Mouse (Mus musculus): ENCODE data around the gene Ubac2. TPM values are rescaled to one million over a fixed set of nuclear protein-coding genes. Genes with fewer than 3 reads are reported as not detected.

Ubac2 gene
- polyA plus RNA-seq, 1 experiment from 2014 or later = 78.2 TPM

DNA sequence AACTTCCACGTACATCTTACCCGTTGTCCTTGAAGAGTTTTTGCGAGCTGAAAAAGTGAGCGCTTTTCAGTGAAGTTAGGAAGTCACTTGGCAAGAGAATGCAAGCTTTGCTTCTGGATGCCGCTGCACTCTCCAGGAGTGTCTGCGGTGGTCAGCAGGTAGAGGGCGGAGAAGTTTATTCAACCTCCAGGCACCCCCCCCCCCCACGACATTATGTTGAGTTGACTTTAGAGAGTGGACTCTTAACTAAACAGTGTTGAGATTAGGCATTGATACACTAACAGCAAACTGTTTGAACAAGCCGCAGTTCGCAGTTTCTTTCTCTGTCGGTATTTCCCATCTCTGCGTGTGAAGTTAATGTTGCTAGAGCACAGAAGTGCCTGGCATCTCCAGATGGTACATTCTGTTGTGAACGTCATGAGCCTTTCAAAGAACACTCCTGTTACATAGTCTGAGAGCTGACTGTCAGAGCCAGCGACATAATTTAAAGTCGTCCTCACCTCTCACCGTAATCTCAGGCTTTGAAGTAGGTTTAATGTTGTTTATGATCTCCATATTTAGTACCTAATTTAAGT lies 933 bp downstream of the Ubac2 start:
- Histone ChIP-seq H3K9me3 (ENCODE audit: control insufficient read depth, low read length) (no peaks in the 10 kb centered on the region), H3K4me3 (ENCODE audit: low read length) (peak overlapping the region; percentile 87), H3K4me1 (ENCODE audit: control insufficient read depth, insufficient read depth, low read length) (peaks cover 12% of the 10 kb centered on the region; the same call in 1 of the 2 replicates), H3K9ac (ENCODE audit: low read depth, low read length) (peak overlapping the region; percentile 86), H3K27ac (ENCODE audit: low read depth, low read length) (no peak overlapping the region), H3K36me3 (ENCODE audit: control insufficient read depth, insufficient read depth, low read length) (no peaks in the 10 kb centered on the region), H3K27me3 (ENCODE audit: control insufficient read depth, insufficient read depth, low read length) (no peaks in the 10 kb centered on the region), H3K4me2 (replicated peaks; ENCODE audit: low read depth, low read length) (peak overlapping the region; percentile 92)
- 16% methylated on average over 16 of the region's 16 CpGs for WGBS
- ATAC-seq (ENCODE audit: low FRiP score, low TSS enrichment) = no peak

DNA sequence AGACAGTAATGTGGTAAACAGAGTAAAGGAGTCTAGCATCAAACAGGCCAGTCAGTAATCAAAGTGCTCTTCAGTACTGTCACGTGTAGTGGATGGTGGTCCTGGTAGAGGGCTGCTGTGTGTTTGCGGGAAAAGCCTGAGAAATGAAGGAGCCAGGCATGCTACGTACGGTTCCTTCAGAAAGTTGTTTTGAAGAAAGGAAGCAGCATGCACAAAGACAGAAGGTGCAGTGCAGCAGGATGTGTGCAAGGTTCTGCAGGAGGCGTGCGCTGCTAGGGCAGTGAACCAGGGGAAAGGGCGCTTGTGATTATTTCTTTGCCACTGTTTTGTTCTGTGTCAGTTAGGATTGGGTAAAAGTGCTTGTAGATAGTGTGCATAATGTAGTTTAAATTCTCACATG lies 2.8 kb downstream of the Ubac2 start:
- Histone ChIP-seq H3K4me1 (ENCODE audit: control insufficient read depth, insufficient read depth, low read length) (peaks cover 12% of the 10 kb centered on the region; the same call in 1 of the 2 replicates), H3K27ac (ENCODE audit: low read depth, low read length) (no peak overlapping the region), H3K4me3 (ENCODE audit: low read length) (no peak overlapping the region), H3K9ac (ENCODE audit: low read depth, low read length) (no peak overlapping the region), H3K4me2 (replicated peaks; ENCODE audit: low read depth, low read length) (no peak overlapping the region), H3K27me3 (ENCODE audit: control insufficient read depth, insufficient read depth, low read length) (no peaks in the 10 kb centered on the region), H3K36me3 (ENCODE audit: control insufficient read depth, insufficient read depth, low read length) (no peaks in the 10 kb centered on the region), H3K9me3 (ENCODE audit: control insufficient read depth, low read length) (no peaks in the 10 kb centered on the region)
- 87% methylated on average over 7 of the region's 7 CpGs for WGBS
- no peak for ATAC-seq (ENCODE audit: low FRiP score, low TSS enrichment)

DNA sequence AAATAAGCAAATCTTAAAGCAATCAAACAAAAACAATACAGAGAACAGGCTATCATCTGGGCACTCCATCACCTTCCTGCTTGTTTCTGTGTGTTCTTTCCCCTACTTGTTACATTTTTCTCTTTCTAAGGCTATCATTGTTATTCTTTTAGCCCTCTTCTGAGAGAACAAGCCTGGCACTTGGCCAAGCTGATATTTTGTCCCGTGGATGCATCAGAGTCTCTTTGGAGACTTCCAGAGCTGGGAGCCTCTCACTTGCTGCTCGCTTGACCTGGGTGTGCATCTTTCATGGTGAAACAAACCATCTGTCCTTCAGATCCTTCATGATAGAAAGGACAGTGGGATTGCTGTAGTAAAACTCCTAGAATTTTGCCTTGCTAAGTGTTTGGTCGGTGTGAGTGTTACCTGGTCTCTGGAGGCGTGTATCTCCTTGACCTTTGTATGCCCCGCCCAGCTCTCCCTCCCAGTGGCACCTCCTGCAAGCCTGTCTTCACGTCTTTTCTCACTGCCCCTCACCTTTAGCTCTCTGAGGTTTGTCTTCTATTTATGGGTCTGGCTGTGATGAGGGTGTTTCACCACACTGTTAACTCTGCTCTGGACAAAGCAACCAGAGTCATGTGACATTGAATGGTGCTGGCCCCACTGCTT lies 5.9 kb downstream of the Ubac2 start:
- ATAC-seq (ENCODE audit: low FRiP score, low TSS enrichment) = no peak
- H3K27ac ChIP-seq (ENCODE audit: low read depth, low read length) = no peak overlapping the region
- WGBS = 46% methylated on average over 6 of the region's 6 CpGs
- no peaks in the 10 kb centered on the region for H3K36me3 ChIP-seq (ENCODE audit: control insufficient read depth, insufficient read depth, low read length)
- peaks cover 12% of the 10 kb centered on the region; the same call in 1 of the 2 replicates for H3K4me1 ChIP-seq (ENCODE audit: control insufficient read depth, insufficient read depth, low read length)
- no peak overlapping the region for H3K4me2 ChIP-seq (replicated peaks; ENCODE audit: low read depth, low read length)
- H3K4me3 ChIP-seq (ENCODE audit: low read length) = no peak overlapping the region
- H3K27me3 ChIP-seq (ENCODE audit: control insufficient read depth, insufficient read depth, low read length) = no peaks in the 10 kb centered on the region
- no peaks in the 10 kb centered on the region for H3K9me3 ChIP-seq (ENCODE audit: control insufficient read depth, low read length)
- H3K9ac ChIP-seq (ENCODE audit: low read depth, low read length) = no peak overlapping the region

DNA sequence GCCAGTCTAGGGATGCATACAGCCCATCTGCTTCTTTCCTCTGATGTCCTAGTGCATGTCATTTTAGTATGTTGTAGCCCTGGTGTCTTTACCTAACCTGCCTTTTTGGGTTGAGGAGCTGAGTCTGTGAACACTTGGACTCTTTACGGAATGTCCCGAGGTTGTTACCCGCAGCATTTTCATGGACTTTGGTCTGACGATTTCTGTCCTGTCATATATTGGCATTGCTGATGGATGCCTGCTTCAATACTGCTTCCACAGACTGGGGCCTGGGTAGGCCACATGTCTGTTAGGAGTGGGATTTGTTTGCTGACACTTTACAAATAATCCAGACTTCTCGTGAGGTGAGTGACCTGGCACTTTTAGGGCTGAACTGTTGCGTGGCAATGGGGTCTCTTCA lies 15.3 kb downstream of the Ubac2 start:
- H3K27me3 ChIP-seq (ENCODE audit: control insufficient read depth, insufficient read depth, low read length) = no peaks in the 10 kb centered on the region
- WGBS = 86% methylated on average over 6 of the region's 6 CpGs
- H3K9me3 ChIP-seq (ENCODE audit: control insufficient read depth, low read length) = no peaks in the 10 kb centered on the region
- ATAC-seq (ENCODE audit: low FRiP score, low TSS enrichment) = no peak
- H3K9ac ChIP-seq (ENCODE audit: low read depth, low read length) = no peak overlapping the region
- peaks cover 6% of the 10 kb centered on the region; the same call in 1 of the 2 replicates for H3K36me3 ChIP-seq (ENCODE audit: control insufficient read depth, insufficient read depth, low read length)
- H3K27ac ChIP-seq (ENCODE audit: low read depth, low read length) = no peak overlapping the region
- no peak overlapping the region for H3K4me3 ChIP-seq (ENCODE audit: low read length)
- H3K4me1 ChIP-seq (ENCODE audit: control insufficient read depth, insufficient read depth, low read length) = no peaks in the 10 kb centered on the region
- no peak overlapping the region for H3K4me2 ChIP-seq (replicated peaks; ENCODE audit: low read depth, low read length)

DNA sequence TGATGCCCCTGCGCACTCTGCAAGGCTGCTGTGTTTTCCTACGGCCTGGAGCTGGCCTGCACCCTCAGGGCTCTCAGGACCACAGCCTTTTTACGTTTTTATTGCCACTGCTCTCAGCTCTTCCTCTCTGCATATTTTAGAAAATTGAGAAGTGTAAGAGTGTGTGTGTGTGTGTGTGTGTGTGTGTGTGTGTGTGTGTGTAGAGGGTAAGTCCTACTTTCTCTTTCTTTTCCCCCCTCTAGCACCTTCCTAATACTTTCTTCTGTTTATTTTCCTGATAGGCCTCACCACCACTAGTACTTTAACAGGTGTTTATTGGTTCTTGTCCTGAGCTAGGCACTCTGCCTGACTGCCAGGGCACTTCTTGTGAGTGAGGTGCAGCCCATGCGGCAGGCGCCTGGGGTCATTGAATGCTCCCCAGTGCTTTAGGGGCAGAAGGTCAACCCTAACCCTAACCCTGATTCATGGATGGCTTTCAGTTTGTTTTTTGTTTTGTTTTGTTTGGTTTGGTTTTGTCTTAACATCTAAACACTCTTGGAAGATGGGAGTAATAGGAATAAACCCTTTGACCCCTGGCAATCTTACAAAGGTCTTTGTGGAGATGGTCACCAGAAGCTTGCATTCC lies 16.2 kb downstream of the Ubac2 start:
- H3K36me3 ChIP-seq (ENCODE audit: control insufficient read depth, insufficient read depth, low read length) = peaks cover 6% of the 10 kb centered on the region; the same call in 1 of the 2 replicates
- no peaks in the 10 kb centered on the region for H3K27me3 ChIP-seq (ENCODE audit: control insufficient read depth, insufficient read depth, low read length)
- H3K9ac ChIP-seq (ENCODE audit: low read depth, low read length) = no peak overlapping the region
- H3K4me2 ChIP-seq (replicated peaks; ENCODE audit: low read depth, low read length) = no peak overlapping the region
- H3K27ac ChIP-seq (ENCODE audit: low read depth, low read length) = no peak overlapping the region
- no peaks in the 10 kb centered on the region for H3K9me3 ChIP-seq (ENCODE audit: control insufficient read depth, low read length)
- ATAC-seq (ENCODE audit: low FRiP score, low TSS enrichment) = no peak
- no peaks in the 10 kb centered on the region for H3K4me1 ChIP-seq (ENCODE audit: control insufficient read depth, insufficient read depth, low read length)
- WGBS = 61% methylated on average over 5 of the region's 5 CpGs
- no peak overlapping the region for H3K4me3 ChIP-seq (ENCODE audit: low read length)

DNA sequence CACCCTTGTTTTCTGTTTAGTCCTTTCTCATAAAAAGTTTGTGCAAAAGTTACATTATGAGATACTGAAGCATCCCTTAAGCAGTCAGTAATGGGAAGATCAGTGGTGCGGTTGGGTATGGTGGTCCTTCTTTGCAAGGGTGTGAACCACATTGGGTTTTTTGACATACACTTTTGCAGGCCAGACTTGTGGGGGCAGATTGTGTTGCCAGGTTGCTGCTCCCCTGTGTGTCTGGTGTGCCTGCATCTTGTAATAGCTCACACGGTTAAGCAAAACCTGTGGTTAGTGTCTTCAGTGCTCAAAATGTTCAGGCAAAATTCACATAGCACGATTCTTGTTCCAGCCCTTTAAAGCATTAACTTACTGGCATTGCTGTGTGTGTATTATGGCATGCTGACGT lies 16.9 kb downstream of the Ubac2 start:
- peaks cover 5% of the 10 kb centered on the region; the same call in 1 of the 2 replicates for H3K36me3 ChIP-seq (ENCODE audit: control insufficient read depth, insufficient read depth, low read length)
- H3K9me3 ChIP-seq (ENCODE audit: control insufficient read depth, low read length) = no peaks in the 10 kb centered on the region
- H3K27ac ChIP-seq (ENCODE audit: low read depth, low read length) = no peak overlapping the region
- no peaks in the 10 kb centered on the region for H3K27me3 ChIP-seq (ENCODE audit: control insufficient read depth, insufficient read depth, low read length)
- H3K4me2 ChIP-seq (replicated peaks; ENCODE audit: low read depth, low read length) = no peak overlapping the region
- no peak for ATAC-seq (ENCODE audit: low FRiP score, low TSS enrichment)
- WGBS = 89% methylated on average over 4 of the region's 4 CpGs
- H3K4me3 ChIP-seq (ENCODE audit: low read length) = no peak overlapping the region
- no peak overlapping the region for H3K9ac ChIP-seq (ENCODE audit: low read depth, low read length)
- no peaks in the 10 kb centered on the region for H3K4me1 ChIP-seq (ENCODE audit: control insufficient read depth, insufficient read depth, low read length)

DNA sequence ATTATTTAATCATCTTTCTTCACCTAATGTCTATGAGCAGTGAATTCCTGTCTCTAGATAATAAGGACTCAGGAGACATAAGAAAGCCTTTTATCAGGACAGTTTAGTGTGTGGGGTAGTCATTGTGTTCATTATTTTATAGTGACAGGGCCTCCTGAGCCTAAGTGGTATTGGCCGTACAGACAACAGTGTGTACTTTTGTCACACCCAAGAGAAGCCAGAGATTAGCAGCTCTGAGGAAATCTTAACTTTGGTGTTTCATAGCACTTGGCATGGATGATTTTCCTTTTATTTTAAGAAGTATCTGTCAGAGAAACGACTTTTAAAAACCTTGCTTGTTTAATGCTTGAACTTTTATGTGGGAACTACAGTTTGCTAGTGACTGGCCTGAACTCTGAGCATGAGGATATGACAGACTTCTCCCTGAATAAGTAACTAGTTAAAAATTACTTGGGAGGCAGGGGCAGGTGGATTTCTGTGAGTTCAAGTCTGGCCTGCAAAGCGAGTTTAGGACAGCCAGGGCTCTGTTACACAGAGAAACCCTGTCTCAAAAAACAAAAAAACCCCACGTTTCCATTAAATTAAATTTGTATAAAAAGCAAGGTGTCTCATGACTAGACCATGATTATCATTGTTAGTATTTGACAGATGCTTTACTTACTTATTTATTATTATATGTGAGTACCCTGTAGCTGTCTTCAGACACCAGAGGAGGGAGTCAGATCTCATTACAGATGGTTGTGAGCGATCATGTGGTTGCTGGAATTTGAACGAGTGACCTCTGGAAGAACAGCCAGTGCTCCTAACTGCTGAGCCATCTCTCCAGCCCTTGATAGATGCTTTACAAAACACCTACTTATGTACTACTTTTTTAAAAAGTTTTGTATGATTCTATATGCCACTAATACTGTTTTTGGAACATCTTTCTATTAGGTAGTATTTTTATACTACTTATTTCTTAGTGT lies 18.0 kb downstream of the Ubac2 start:
- ATAC-seq (ENCODE audit: low FRiP score, low TSS enrichment) = no peak
- H3K27ac ChIP-seq (ENCODE audit: low read depth, low read length) = no peak overlapping the region
- no peak overlapping the region for H3K4me2 ChIP-seq (replicated peaks; ENCODE audit: low read depth, low read length)
- no peak overlapping the region for H3K9ac ChIP-seq (ENCODE audit: low read depth, low read length)
- no peaks in the 10 kb centered on the region for H3K4me1 ChIP-seq (ENCODE audit: control insufficient read depth, insufficient read depth, low read length)
- no peaks in the 10 kb centered on the region for H3K27me3 ChIP-seq (ENCODE audit: control insufficient read depth, insufficient read depth, low read length)
- WGBS = 62% methylated on average over 6 of the region's 6 CpGs
- H3K36me3 ChIP-seq (ENCODE audit: control insufficient read depth, insufficient read depth, low read length) = no peaks in the 10 kb centered on the region
- no peak overlapping the region for H3K4me3 ChIP-seq (ENCODE audit: low read length)
- no peaks in the 10 kb centered on the region for H3K9me3 ChIP-seq (ENCODE audit: control insufficient read depth, low read length)

DNA sequence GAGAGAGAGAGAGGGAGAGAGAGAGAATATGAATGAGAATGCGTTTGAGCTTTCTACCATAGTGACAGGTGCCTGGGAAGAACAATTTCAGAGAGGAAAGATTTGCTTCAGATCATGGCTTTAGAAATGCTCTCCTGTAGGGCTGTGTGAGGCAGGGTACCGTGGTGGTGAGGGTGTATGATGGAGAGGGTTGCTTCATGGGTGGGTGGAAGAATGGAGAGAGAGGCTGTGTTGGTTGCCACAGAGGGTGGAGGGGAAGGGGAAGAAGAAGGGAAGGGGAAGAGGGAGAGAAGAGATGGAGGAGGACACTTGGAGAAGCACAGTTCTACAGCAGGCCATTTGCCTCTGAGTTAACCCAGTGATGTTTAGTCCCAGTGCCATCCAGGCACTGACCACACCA lies 19.4 kb downstream of the Ubac2 start:
- ATAC-seq (ENCODE audit: low FRiP score, low TSS enrichment) = no peak
- 86% methylated on average over 2 of the region's 2 CpGs for WGBS
- no peaks in the 10 kb centered on the region for H3K4me1 ChIP-seq (ENCODE audit: control insufficient read depth, insufficient read depth, low read length)
- H3K9ac ChIP-seq (ENCODE audit: low read depth, low read length) = no peak overlapping the region
- no peaks in the 10 kb centered on the region for H3K27me3 ChIP-seq (ENCODE audit: control insufficient read depth, insufficient read depth, low read length)
- no peak overlapping the region for H3K4me3 ChIP-seq (ENCODE audit: low read length)
- H3K27ac ChIP-seq (ENCODE audit: low read depth, low read length) = no peak overlapping the region
- no peaks in the 10 kb centered on the region for H3K36me3 ChIP-seq (ENCODE audit: control insufficient read depth, insufficient read depth, low read length)
- H3K9me3 ChIP-seq (ENCODE audit: control insufficient read depth, low read length) = no peaks in the 10 kb centered on the region
- no peak overlapping the region for H3K4me2 ChIP-seq (replicated peaks; ENCODE audit: low read depth, low read length)

Measured in kidney, embryonic 14.5 days (tissue).